Mouse (Mus musculus) C2C12 (cell line): ENCODE data around the gene Fos. TPM values are rescaled to one million over a fixed set of nuclear protein-coding genes. Genes with fewer than 3 reads are reported as not detected.
"Not testable (repeated sequence)": the region's sequence is repeated elsewhere in the genome, so short reads cannot be mapped to it uniquely, and the experiment has no call there.

Source experiments
- H3K27me3 ChIP-seq: one replicate; pipeline ENCODE4 v1.6.1; 2011; ENCODE audit not compliant: control insufficient read depth, insufficient read depth, insufficient read length
- H3K36me3 ChIP-seq: one replicate; pipeline ENCODE4 v1.6.1; 2011; ENCODE audit not compliant: control insufficient read depth, insufficient read depth
- H3K4me3 ChIP-seq: one replicate; pipeline ENCODE4 v1.5.1; 2011; ENCODE audit warnings: mild to moderate bottlenecking, control low read depth; ENCODE audit not compliant: poor library complexity, insufficient read depth, severe bottlenecking
- H3K79me2 ChIP-seq: one replicate; pipeline ENCODE4 v1.6.1; 2011; ENCODE audit not compliant: control insufficient read depth, insufficient read depth
- H3K79me3 ChIP-seq: one replicate; pipeline ENCODE4 v1.6.1; 2011; ENCODE audit warnings: low read depth, control low read depth
- H3ac ChIP-seq: one replicate; pipeline ENCODE3; 2011; ENCODE audit warnings: low read depth; ENCODE audit not compliant: control insufficient read depth, insufficient read length
- CTCF ChIP-seq: IDR thresholded peaks from one replicate; pipeline ENCODE4 v1.5.1; 2011; ENCODE audit not compliant: control insufficient read depth, insufficient read depth, insufficient read length
- MYOG ChIP-seq: IDR thresholded peaks from one replicate; pipeline ENCODE4 v1.6.1; 2011; ENCODE audit not compliant: control insufficient read depth, insufficient read length; ENCODE audit errors: extremely low read depth
- polyA plus RNA-seq: library from polyadenylated mRNA; unstranded; fragments of >200 nt; fragmentation: generic; extraction: Trizol; gene quantifications from one replicate; pipeline ENCODE4 v1.2.1, GENCODE M21; 2012; ENCODE audit warnings: missing spikeins

The Fos gene
- polyA plus RNA-seq, 1 experiment, result 2.7 TPM

- H3ac ChIP-seq, result no peak overlapping the region
- no peaks in the 10 kb centered on the region for H3K79me2 ChIP-seq
- no peaks in the 10 kb centered on the region for H3K79me3 ChIP-seq
- no peaks in the 10 kb centered on the region for H3K27me3 ChIP-seq
- H3K4me3 ChIP-seq, result no peak overlapping the region
- no peaks in the 10 kb centered on the region for H3K36me3 ChIP-seq
- TF ChIP-seq CTCF (no peak), MYOG (no peak)
Observed at GRCm38 (mm10) chr12:85524193-85524858, 50.6 kb downstream of the Fos start.

DNA sequence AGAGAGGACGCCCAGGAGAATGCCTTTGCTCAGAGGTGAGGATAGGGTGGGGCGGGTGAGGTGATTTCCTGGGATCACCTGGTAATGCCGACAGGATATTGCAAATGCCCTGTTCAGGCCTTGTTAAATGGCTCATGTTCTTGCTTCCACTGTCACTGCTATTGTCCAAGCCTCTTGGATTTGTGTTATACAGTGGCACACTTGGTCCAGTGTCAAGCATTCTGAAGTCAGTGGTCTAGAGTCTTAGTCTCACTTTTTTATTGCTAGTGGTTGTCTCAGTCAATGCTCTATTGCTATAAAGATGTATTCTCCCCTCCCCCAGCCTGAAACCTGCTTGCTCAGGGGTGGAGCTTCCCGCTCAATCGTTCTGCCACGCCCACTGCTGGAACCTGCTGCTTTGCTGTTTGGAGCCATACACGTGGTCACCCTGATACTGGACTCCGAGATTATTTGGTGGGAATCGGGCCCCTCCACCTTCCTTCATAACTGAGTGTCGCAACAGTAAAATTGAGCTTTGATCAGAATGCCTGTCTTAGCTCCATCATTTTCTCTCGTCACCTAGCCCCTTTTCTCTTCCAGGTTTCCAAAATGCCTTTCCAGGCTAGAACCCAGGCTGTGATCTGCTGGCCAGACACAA lies 51.3 kb downstream of the Fos start:
- not testable (repeated sequence) for H3K4me3 ChIP-seq, H3ac ChIP-seq, H3K36me3 ChIP-seq

More for the DNA sequence above, 51.3 kb downstream of the Fos start:
- not testable (repeated sequence) for H3K79me2 ChIP-seq, H3K27me3 ChIP-seq, H3K79me3 ChIP-seq

Other genes starting within 250 kb of the Fos start
- gene Mlh3, start 203.3 kb upstream of the Fos start, polyA plus RNA-seq, result 0.82 TPM
- 17.1 TPM for gene Acyp1, start 185.5 kb upstream of the Fos start, polyA plus RNA-seq
- 0.75 TPM for gene Zc2hc1c, start 185.3 kb upstream of the Fos start, polyA plus RNA-seq
- 28.4 TPM for gene Nek9, start 134.5 kb upstream of the Fos start, polyA plus RNA-seq
- gene Tmed10, start 99.0 kb upstream of the Fos start, polyA plus RNA-seq, result 174 TPM
- 86.8 TPM for gene Jdp2, start 125.1 kb downstream of the Fos start, polyA plus RNA-seq
- gene Batf, start 212.8 kb downstream of the Fos start, polyA plus RNA-seq, result 0.06 TPM